Mouse (Mus musculus): ENCODE measurements around the gene Tas2r140. TPM values are rescaled to one million over a fixed set of nuclear protein-coding genes. Genes with fewer than 3 reads are reported as not detected.

Gene Tas2r140
- not detected in 2 replicates for polyA plus RNA-seq (2015; fragmentation: Nextera tagmentation; extraction: Ambion mirVana)

GRCm38 (mm10) chr6:133055716-133056115 is at the start of gene Tas2r140:
Gene Tas2r140, minus strand, starts transcription at chr6:133055816.

DNA sequence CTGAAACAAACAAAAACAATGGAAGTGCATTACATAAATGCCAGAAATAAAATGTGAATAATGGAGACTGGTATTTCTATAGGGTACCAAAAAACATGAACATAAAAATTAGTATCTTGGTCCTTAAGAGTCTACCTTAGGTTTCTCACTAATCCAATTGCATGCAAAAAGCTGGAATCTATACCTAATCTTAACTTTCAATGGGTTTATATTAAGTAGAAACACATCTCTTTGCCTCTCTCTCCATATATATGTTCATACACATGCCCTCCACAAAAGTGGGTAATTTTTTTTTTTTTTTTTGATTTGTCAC is 48.9 kb upstream of the Tas2r140 start, which contains the start of gene Smim10l1:
Gene Smim10l1, plus strand, starts transcription at position 301 of the 313 bp plus-strand sequence.

GRCm38 (mm10) chr6:133037001-133037400 is 18.6 kb downstream of the Tas2r140 start, which contains the start of gene Tas2r103:
Gene Tas2r103, minus strand, starts transcription at chr6:133037101.

Other genes with a start within 250 kb of the Tas2r140 start
- gene Tas2r123, start 208.7 kb downstream of the Tas2r140 start, polyA plus RNA-seq (2015; fragmentation: Nextera tagmentation; extraction: Ambion mirVana) = not detected in 2 replicates
- gene Tas2r116, start 200.4 kb downstream of the Tas2r140 start, polyA plus RNA-seq (2015; fragmentation: Nextera tagmentation; extraction: Ambion mirVana) = not detected in 2 replicates
- gene Tas2r110, start 187.8 kb downstream of the Tas2r140 start, polyA plus RNA-seq (2015; fragmentation: Nextera tagmentation; extraction: Ambion mirVana) = not detected in 2 replicates
- not detected in 2 replicates for gene Tas2r113, start 162.8 kb downstream of the Tas2r140 start, polyA plus RNA-seq (2015; fragmentation: Nextera tagmentation; extraction: Ambion mirVana)
- gene Tas2r125, start 146.2 kb downstream of the Tas2r140 start, polyA plus RNA-seq (2015; fragmentation: Nextera tagmentation; extraction: Ambion mirVana) = 0.34 and 0.42 TPM in 2 replicates
- gene Tas2r129, start 104.7 kb downstream of the Tas2r140 start, polyA plus RNA-seq (2015; fragmentation: Nextera tagmentation; extraction: Ambion mirVana) = not detected in 2 replicates
- not detected in 2 replicates for gene Tas2r131, start 97.9 kb downstream of the Tas2r140 start, polyA plus RNA-seq (2015; fragmentation: Nextera tagmentation; extraction: Ambion mirVana)
- not detected in 2 replicates for gene Tas2r109, start 74.9 kb downstream of the Tas2r140 start, polyA plus RNA-seq (2015; fragmentation: Nextera tagmentation; extraction: Ambion mirVana)
- not detected in 2 replicates for gene Tas2r103, start 18.7 kb downstream of the Tas2r140 start, polyA plus RNA-seq (2015; fragmentation: Nextera tagmentation; extraction: Ambion mirVana)
- gene Smim10l1, start 49.1 kb upstream of the Tas2r140 start, polyA plus RNA-seq (2015; fragmentation: Nextera tagmentation; extraction: Ambion mirVana) = 126 and 135 TPM in 2 replicates
- not detected in 2 replicates for gene 5530400C23Rik, start 236.4 kb upstream of the Tas2r140 start, polyA plus RNA-seq (2015; fragmentation: Nextera tagmentation; extraction: Ambion mirVana)